Mouse (Mus musculus) kidney, embryonic 16.5 days (tissue): ENCODE results near the gene Zscan10. TPM values are rescaled to one million over a fixed set of nuclear protein-coding genes. Genes with fewer than 3 reads are reported as not detected.

ENCODE experiments used
- polyA plus RNA-seq: library from polyadenylated mRNA; unstranded; fragments of >200 nt; fragmentation: Nextera tagmentation; extraction: Ambion mirVana; gene quantifications from 2 replicates; pipeline ENCODE4 v1.2.1, GENCODE M21; 2015

The Zscan10 gene
- polyA plus RNA-seq, 1 experiment from 2014 or later, result not detected

Other genes starting within 250 kb of the Zscan10 start
- not detected in 2 replicates for gene Vmn2r116, start 216.3 kb upstream of the Zscan10 start, polyA plus RNA-seq
- not detected in 2 replicates for gene Vmn2r117, start 121.2 kb upstream of the Zscan10 start, polyA plus RNA-seq
- 24.1 and 26.5 TPM in 2 replicates for gene Zfp213, start 36.6 kb upstream of the Zscan10 start, polyA plus RNA-seq
- 19.1 and 19.3 TPM in 2 replicates for gene Zfp13, start 1.4 kb upstream of the Zscan10 start, polyA plus RNA-seq
- gene Mmp25, start 44.4 kb downstream of the Zscan10 start, polyA plus RNA-seq, result 1.1 and 1.2 TPM in 2 replicates
- 1.7 and 2.0 TPM in 2 replicates for gene Bicdl2, start 59.6 kb downstream of the Zscan10 start, polyA plus RNA-seq
- 73.4 and 83.7 TPM in 2 replicates for gene Hcfc1r1, start 72.7 kb downstream of the Zscan10 start, polyA plus RNA-seq
- gene Thoc6, start 73.0 kb downstream of the Zscan10 start, polyA plus RNA-seq, result 59.8 and 65.5 TPM in 2 replicates
- 28.9 and 31.2 TPM in 2 replicates for gene Tnfrsf12a, start 76.6 kb downstream of the Zscan10 start, polyA plus RNA-seq
- gene Cldn6, start 78.4 kb downstream of the Zscan10 start, polyA plus RNA-seq, result 242 and 253 TPM in 2 replicates
- 60.0 and 63.5 TPM in 2 replicates for gene Cldn9, start 83.2 kb downstream of the Zscan10 start, polyA plus RNA-seq
- gene 1520401A03Rik, start 121.9 kb downstream of the Zscan10 start, polyA plus RNA-seq, result 0.15 and 0.61 TPM in 2 replicates
- 53.0 and 56.2 TPM in 2 replicates for gene Pkmyt1, start 125.5 kb downstream of the Zscan10 start, polyA plus RNA-seq
- 22.9 and 25.4 TPM in 2 replicates for gene Paqr4, start 140.0 kb downstream of the Zscan10 start, polyA plus RNA-seq
- 0.81 and 1.3 TPM in 2 replicates for gene Kremen2, start 145.0 kb downstream of the Zscan10 start, polyA plus RNA-seq
- 101 and 104 TPM in 2 replicates for gene Flywch1, start 170.7 kb downstream of the Zscan10 start, polyA plus RNA-seq
- gene Flywch2, start 185.2 kb downstream of the Zscan10 start, polyA plus RNA-seq, result 31.7 and 35.0 TPM in 2 replicates
- 411 and 514 TPM in 2 replicates for gene Srrm2, start 189.7 kb downstream of the Zscan10 start, polyA plus RNA-seq
- 954 and 966 TPM in 2 replicates for gene Elob, start 228.3 kb downstream of the Zscan10 start, polyA plus RNA-seq
- gene Prss33, start 235.2 kb downstream of the Zscan10 start, polyA plus RNA-seq, result not detected in 2 replicates
- gene Prss32, start 243.0 kb downstream of the Zscan10 start, polyA plus RNA-seq, result not detected in 2 replicates
- 3.5 and 4.1 TPM in 2 replicates for gene Prss41, start 243.3 kb downstream of the Zscan10 start, polyA plus RNA-seq